Mouse (Mus musculus) olfactory bulb, adult 2 months (tissue): ENCODE measurements around the gene Pla1a. TPM values are rescaled to one million over a fixed set of nuclear protein-coding genes. Genes with fewer than 3 reads are reported as not detected.

Experiments used
- H3K27ac ChIP-seq: fragments of 200-500 bp; 2 replicates; pipeline ENCODE4 v1.5.1; 2012; ENCODE audit warnings: low read depth, low read length; ENCODE audit not compliant: insufficient read depth
- H3K4me1 ChIP-seq: fragments of 200-500 bp; 2 replicates; pipeline ENCODE4 v1.6.1; 2012; ENCODE audit warnings: low read length; ENCODE audit not compliant: control insufficient read depth, insufficient read depth
- H3K4me3 ChIP-seq: fragments of 200-500 bp; 2 replicates; pipeline ENCODE4 v1.5.1; 2012; ENCODE audit warnings: mild to moderate bottlenecking, low read depth, low read length, moderate library complexity; ENCODE audit not compliant: insufficient read depth
- CTCF ChIP-seq: fragments of 200-500 bp; IDR thresholded peaks from 2 replicates; pipeline ENCODE4 v1.5.1; 2012; ENCODE audit warnings: low read depth, mild to moderate bottlenecking, low read length, moderate library complexity; ENCODE audit not compliant: insufficient read depth
- POLR2A ChIP-seq: fragments of 200-500 bp; IDR thresholded peaks from 2 replicates; pipeline ENCODE4 v1.6.1; 2012; ENCODE audit warnings: mild to moderate bottlenecking, low read depth, low read length, moderate library complexity; ENCODE audit not compliant: insufficient read depth
- WGBS: fragments of 180-500 bp; shearing (Covaris S2); methylation state at CpG from one replicate; pipeline ENCODE4 v1.1.7; 2018; 5-methylcytosine and 5-hydroxymethylcytosine counted together
- polyA plus RNA-seq: library from polyadenylated mRNA; stranded (reverse); fragments of >200 nt; gene quantifications from 2 replicates; pipeline ENCODE4 v1.2.4, GENCODE M21; 2012; ENCODE audit warnings: low replicate concordance; ENCODE audit not compliant: missing spikeins, insufficient read depth, insufficient read length

Gene Pla1a
- polyA plus RNA-seq, 1 experiment, result not detected

- H3K27ac ChIP-seq, result no peak overlapping the region
- 57% methylated on average over 6 of the region's 6 CpGs for WGBS
- no peak overlapping the region for H3K4me3 ChIP-seq
- TF ChIP-seq POLR2A (no peak), CTCF (no peak)
- no peaks in the 10 kb centered on the region; the same call in 1 of the 2 replicates for H3K4me1 ChIP-seq
Observed at GRCm38 (mm10) chr16:38347588-38347987, 85.4 kb downstream of the Pla1a start.

DNA sequence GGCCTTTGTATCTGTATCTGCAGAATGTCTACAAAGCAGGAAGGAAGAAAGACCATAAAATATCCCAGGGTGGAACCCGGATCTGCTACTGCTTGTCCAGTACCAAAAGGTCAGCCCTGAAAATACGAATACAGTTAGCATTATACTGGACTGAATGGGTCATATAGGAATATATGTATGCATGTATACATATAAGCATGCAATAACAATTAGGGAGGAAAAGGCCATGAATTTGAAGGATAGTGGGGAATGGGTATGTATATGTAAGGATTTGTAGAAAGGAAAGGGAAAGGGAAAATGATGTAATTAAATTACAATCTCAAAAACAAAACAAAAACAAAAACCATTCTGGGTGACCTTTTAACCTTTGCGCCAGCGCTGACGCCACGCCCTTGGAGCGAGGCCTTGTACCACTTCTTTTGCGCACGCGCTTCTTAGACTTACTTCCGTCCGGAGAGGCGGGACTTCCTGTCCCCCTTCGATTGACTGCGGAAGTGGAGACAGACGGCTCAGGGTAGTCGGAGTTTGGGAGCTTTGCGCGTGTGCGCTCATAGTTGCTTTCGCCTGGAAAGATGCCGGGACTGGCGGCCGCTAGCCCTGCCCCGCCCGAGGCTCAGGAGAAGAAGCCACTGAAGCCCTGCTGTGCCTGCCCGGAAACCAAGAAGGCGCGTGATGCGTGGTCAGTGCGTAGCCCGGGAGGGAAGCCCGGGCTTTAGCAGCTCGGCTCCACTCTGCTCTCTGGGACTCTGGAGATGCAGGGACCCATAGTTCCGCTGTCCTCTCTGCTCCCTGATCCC is 86.2 kb downstream of the Pla1a start, which contains the start of the genes Cox17 and Gm21987:
Cox17 (plus strand) TSS at position 463 of the 797 bp plus-strand sequence.
Gm21987 (plus strand) TSS at position 512 of the 797 bp plus-strand sequence.
- peak within 1 kb of the TSS; percentile 35 for H3K27ac ChIP-seq
- WGBS, result 3% methylated on average over 35 of the region's 35 CpGs
- TF ChIP-seq CTCF (no peak), POLR2A (peak; percentile 54; the same call in 1 of the 2 replicates)
- H3K4me1 ChIP-seq, result no peaks in the 10 kb centered on the region; the same call in none of the 2 replicates
- H3K4me3 ChIP-seq, result peak within 1 kb of the TSS; percentile 73

Other genes starting within 250 kb of the Pla1a start
- not detected in 2 replicates for gene Nr1i2, start 138.3 kb downstream of the Pla1a start, polyA plus RNA-seq
- gene Maats1, start 91.0 kb downstream of the Pla1a start, polyA plus RNA-seq, result not detected in 2 replicates
- gene Cox17, start 86.2 kb downstream of the Pla1a start, polyA plus RNA-seq, result not detected in 2 replicates
- not detected in 2 replicates for gene Gm21987, start 86.1 kb downstream of the Pla1a start, polyA plus RNA-seq
- gene Popdc2, start 70.9 kb downstream of the Pla1a start, polyA plus RNA-seq, result not detected in 2 replicates
- gene Adprh, start 19.6 kb upstream of the Pla1a start, polyA plus RNA-seq, result not detected in 2 replicates
- not detected in 2 replicates for gene Cd80, start 22.4 kb upstream of the Pla1a start, polyA plus RNA-seq
- not detected in 2 replicates for gene Timmdc1, start 89.5 kb upstream of the Pla1a start, polyA plus RNA-seq
- not detected in 2 replicates for gene Poglut1, start 117.1 kb upstream of the Pla1a start, polyA plus RNA-seq
- gene Tmem39a, start 125.6 kb upstream of the Pla1a start, polyA plus RNA-seq, result not detected in 2 replicates